Mouse (Mus musculus) heart, adult 2 months (tissue): ENCODE results near the gene Msx3.

Experiments
- CTCF ChIP-seq: fragments of 200-600 bp; IDR thresholded peaks from 2 replicates; pipeline ENCODE4 v1.8.1; 2022; ENCODE audit warnings: antibody characterized with exemption, mild to moderate bottlenecking, moderate library complexity
- POLR2A ChIP-seq: fragments of 200-500 bp; IDR thresholded peaks from 2 replicates; pipeline ENCODE4 v1.6.1; 2011; ENCODE audit warnings: mild to moderate bottlenecking, low read depth, low read length, control low read depth; ENCODE audit not compliant: insufficient read depth

DNA sequence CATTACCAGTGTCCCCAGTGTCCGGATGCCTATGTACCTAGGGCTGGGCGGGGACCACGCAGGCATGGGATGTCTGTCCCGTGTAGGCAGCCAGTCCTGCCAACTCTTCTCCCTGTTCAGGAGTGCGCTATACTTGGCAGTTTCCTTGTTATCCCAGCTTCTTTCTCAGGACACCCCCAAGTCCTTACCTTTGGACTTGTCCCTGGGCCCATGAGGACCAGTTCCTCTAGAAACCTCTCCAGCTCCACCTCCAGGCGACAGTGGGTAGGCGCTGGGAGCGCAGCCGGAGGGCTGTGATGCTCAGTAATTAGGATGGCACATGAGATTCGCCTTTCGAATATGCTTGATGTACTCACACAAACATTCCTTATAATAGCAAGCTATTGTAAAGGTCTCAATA, 13.4 kb upstream of the Msx3 start:
- TF ChIP-seq POLR2A (no peak), CTCF (peak; percentile 43)
